Mouse (Mus musculus) lung, adult 2 months (tissue): ENCODE results near the gene Olfr750.

Source experiments
- CTCF ChIP-seq: fragments of 200-500 bp; IDR thresholded peaks from 2 replicates; pipeline ENCODE4 v1.5.1; 2011; ENCODE audit warnings: mild to moderate bottlenecking, low read length, control low read depth; ENCODE audit not compliant: insufficient read depth
- POLR2A ChIP-seq: fragments of 200-500 bp; IDR thresholded peaks from 2 replicates; pipeline ENCODE4 v1.6.1; 2011; ENCODE audit warnings: low read depth, mild to moderate bottlenecking, control low read depth, low read length, borderline replicate concordance; ENCODE audit errors: extremely low read depth

- TF ChIP-seq CTCF (no peak), POLR2A (no peak)
These were observed 8.7 kb upstream of the Olfr750 start for GRCm38 (mm10) chr14:51082599-51083581.
